Mouse (Mus musculus) intestine, embryonic 16.5 days (tissue): Measurements from ENCODE around the gene Hcfc1. TPM values are rescaled to one million over a fixed set of nuclear protein-coding genes. Genes with fewer than 3 reads are reported as not detected.

Source experiments
- ATAC-seq: fragments of 200-750 bp; cut with Nextera tagmentation; 2 replicates; pipeline ENCODE4 v1.8.0; 2017; ENCODE audit warnings: moderate TSS enrichment, moderate library complexity
- H3K27ac ChIP-seq: fragments of 300-500 bp; sonication (generic); 2 replicates; pipeline ENCODE4 v1.5.1; 2014; ENCODE audit warnings: mild to moderate bottlenecking, low read length
- H3K27me3 ChIP-seq: fragments of 300-500 bp; sonication (generic); replicated peaks from 2 replicates; pipeline ENCODE4 v1.6.1; 2014; ENCODE audit warnings: low read length, control low read depth, mixed read lengths; ENCODE audit not compliant: control insufficient read depth, insufficient read depth
- H3K36me3 ChIP-seq: fragments of 300-500 bp; sonication (generic); 2 replicates; pipeline ENCODE4 v1.6.1; 2014; ENCODE audit warnings: low read length, control low read depth; ENCODE audit not compliant: control insufficient read depth, insufficient read depth
- H3K4me1 ChIP-seq: fragments of 300-500 bp; sonication (generic); 2 replicates; pipeline ENCODE4 v1.6.1; 2014; ENCODE audit warnings: low read length, control low read depth, mixed read lengths; ENCODE audit not compliant: control insufficient read depth, insufficient read depth
- H3K4me2 ChIP-seq: fragments of 300-500 bp; sonication (generic); 2 replicates; pipeline ENCODE4 v1.6.1; 2014; ENCODE audit warnings: low read depth, low read length, control low read depth
- H3K4me3 ChIP-seq: fragments of 300-500 bp; sonication (generic); 2 replicates; pipeline ENCODE4 v1.5.1; 2014; ENCODE audit warnings: mild to moderate bottlenecking, low read length
- H3K9ac ChIP-seq: fragments of 300-500 bp; sonication (generic); 2 replicates; pipeline ENCODE4 v1.6.1; 2014; ENCODE audit warnings: low read depth, low read length
- H3K9me3 ChIP-seq: fragments of 300-500 bp; sonication (generic); 2 replicates; pipeline ENCODE4 v1.6.1; 2016; ENCODE audit warnings: low read length, control low read depth; ENCODE audit not compliant: control insufficient read depth
- WGBS: fragments of 180-500 bp; shearing (Covaris S2); extraction: QIAGEN DNeasy Blood & Tissue Kit; methylation state at CpG from one replicate; pipeline ENCODE4 v1.1.7; 2014; 5-methylcytosine and 5-hydroxymethylcytosine counted together
- polyA plus RNA-seq: library from polyadenylated mRNA; unstranded; fragments of >200 nt; fragmentation: Nextera tagmentation; extraction: Ambion mirVana; gene quantifications from 2 replicates; pipeline ENCODE4 v1.2.1, GENCODE M21; 2015

Hcfc1 gene
- polyA plus RNA-seq, 1 experiment from 2014 or later = 33.8 TPM

GRCm38 (mm10) chrX:73972774-73973173 lies 6.6 kb upstream of the Hcfc1 start:
- Histone ChIP-seq H3K27ac (no peak overlapping the region), H3K36me3 (no peaks in the 10 kb centered on the region), H3K9me3 (no peaks in the 10 kb centered on the region), H3K9ac (no peak overlapping the region), H3K27me3 (no peaks in the 10 kb centered on the region), H3K4me3 (no peak overlapping the region), H3K4me1 (no peaks in the 10 kb centered on the region), H3K4me2 (no peak overlapping the region)
- WGBS = 72% methylated on average over 4 of the region's 4 CpGs
- ATAC-seq = no peak

GRCm38 (mm10) chrX:73970781-73971180 lies 4.6 kb upstream of the Hcfc1 start:
- no peaks in the 10 kb centered on the region for H3K27me3 ChIP-seq
- H3K4me3 ChIP-seq = no peak overlapping the region
- H3K9me3 ChIP-seq = no peaks in the 10 kb centered on the region
- no peak overlapping the region for H3K4me2 ChIP-seq
- ATAC-seq = no peak
- no peak overlapping the region for H3K27ac ChIP-seq
- no peaks in the 10 kb centered on the region for H3K36me3 ChIP-seq
- H3K4me1 ChIP-seq = no peaks in the 10 kb centered on the region
- H3K9ac ChIP-seq = no peak overlapping the region

DNA sequence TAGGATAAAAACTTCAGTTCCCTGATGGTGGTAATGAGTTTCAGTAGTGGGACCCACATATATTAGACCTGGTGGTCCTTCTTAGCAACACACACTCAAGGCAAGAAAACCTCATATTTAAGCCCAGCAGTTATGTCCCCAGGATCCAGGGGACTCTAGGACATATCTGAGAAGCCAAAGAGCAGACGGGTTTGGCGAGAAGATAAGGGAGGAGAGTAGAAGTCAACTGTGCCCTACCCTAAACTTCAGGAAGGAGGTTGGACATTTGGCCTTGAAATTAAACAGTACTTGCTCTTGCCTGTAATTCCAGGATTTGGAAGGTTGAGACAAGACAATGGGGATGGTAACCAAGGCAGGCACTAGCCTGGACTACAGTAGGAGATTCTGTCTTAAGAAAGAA lies 3.6 kb upstream of the Hcfc1 start:
- H3K4me2 ChIP-seq = no peak overlapping the region
- H3K27me3 ChIP-seq = no peaks in the 10 kb centered on the region
- no peaks in the 10 kb centered on the region for H3K36me3 ChIP-seq
- no peak for ATAC-seq
- H3K9ac ChIP-seq = no peak overlapping the region
- 82% methylated on average over 2 of the region's 2 CpGs for WGBS
- no peaks in the 10 kb centered on the region for H3K4me1 ChIP-seq
- H3K27ac ChIP-seq = no peak overlapping the region
- no peaks in the 10 kb centered on the region for H3K9me3 ChIP-seq
- H3K4me3 ChIP-seq = no peak overlapping the region

DNA sequence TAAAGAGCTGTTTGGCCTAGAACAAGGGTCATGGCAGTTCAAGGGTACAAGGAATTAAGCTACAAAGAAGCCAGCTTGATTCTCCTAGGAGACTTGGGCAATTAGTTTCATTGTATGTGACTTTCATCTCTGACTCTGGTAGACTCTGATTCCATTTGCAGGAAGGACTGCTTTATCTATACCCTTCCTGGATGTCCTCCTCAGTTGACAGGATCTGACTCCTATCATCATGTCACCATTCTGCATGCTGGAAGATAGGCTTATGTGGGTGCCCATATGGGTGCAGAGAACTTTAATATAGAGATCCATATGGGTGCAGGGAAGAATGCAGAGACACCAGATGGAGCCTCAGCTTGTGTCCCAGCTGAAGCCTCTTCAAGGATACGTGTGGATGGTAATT lies 3.0 kb upstream of the Hcfc1 start:
- Histone ChIP-seq H3K4me2 (no peak overlapping the region), H3K4me3 (no peak overlapping the region), H3K36me3 (no peaks in the 10 kb centered on the region), H3K27ac (no peak overlapping the region), H3K4me1 (no peaks in the 10 kb centered on the region), H3K9ac (no peak overlapping the region), H3K27me3 (no peaks in the 10 kb centered on the region), H3K9me3 (no peaks in the 10 kb centered on the region)
- 86% methylated on average over 1 of the region's 1 CpGs for WGBS
- no peak for ATAC-seq

DNA sequence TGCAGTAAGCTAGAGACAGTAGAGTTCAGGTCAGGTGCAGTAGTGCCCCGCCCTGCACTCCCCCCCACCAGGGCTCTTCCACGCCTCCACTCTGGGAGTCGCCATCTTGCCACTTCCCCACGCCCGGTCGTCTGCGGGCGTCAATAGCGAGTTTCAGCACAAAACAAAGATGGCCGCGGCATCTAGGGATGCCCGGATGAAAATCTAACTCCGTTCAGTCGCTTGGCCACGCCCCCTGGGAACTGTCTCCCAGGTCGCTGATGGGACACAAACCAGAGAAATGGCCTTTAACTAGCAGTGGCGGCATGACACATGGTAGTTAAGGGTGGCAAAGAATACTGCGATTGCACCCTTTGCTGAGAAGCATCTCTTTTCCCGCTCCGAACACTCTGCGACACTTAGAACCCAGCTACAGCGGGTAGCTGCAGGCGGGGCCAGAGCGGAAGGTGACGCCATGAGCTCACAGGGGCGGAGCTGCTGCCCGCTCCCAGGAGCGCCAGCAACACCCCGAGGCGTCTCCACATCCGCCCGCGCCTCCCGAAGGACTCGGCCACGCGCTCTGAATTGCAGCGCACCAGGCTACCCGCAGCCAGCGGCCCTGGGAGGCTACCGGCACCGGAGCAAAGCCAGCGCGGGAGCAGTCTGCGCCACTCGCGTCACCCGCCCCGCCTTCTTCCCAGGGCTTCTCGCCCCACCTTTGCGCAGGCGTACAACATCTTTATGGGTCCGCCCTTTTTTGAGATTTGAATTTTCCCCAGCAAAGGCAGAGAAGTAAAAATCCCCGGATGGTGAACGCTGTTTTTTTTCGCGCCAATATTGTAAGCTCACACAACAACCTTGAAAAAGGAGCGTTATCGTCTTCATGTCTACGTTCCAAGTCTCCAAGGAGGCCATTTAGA lies 1.3 kb upstream of the Hcfc1 start:
- no peaks in the 10 kb centered on the region for H3K36me3 ChIP-seq
- H3K4me3 ChIP-seq = peak overlapping the region; percentile 70
- H3K27me3 ChIP-seq = no peaks in the 10 kb centered on the region
- peak overlapping the region; percentile 99 for H3K27ac ChIP-seq
- peak; percentile 85 for ATAC-seq
- 11% methylated on average over 52 of the region's 60 CpGs for whole genome bisulfite sequencing
- H3K9ac ChIP-seq = peak overlapping the region; percentile 78
- H3K4me2 ChIP-seq = peak overlapping the region; percentile 49
- no peaks in the 10 kb centered on the region for H3K9me3 ChIP-seq
- H3K4me1 ChIP-seq = peaks cover 9% of the 10 kb centered on the region

GRCm38 (mm10) chrX:73965307-73965706 lies 850 bp downstream of the Hcfc1 start:
- H3K27ac ChIP-seq = peak overlapping the region; percentile 99
- H3K27me3 ChIP-seq = no peaks in the 10 kb centered on the region
- peak overlapping the region; percentile 78 for H3K9ac ChIP-seq
- peak overlapping the region; percentile 49 for H3K4me2 ChIP-seq
- no peaks in the 10 kb centered on the region for H3K36me3 ChIP-seq
- peak overlapping the region; percentile 70 for H3K4me3 ChIP-seq
- 15% methylated on average over 19 of the region's 20 CpGs for WGBS
- no peak for ATAC-seq
- H3K4me1 ChIP-seq = peaks cover 12% of the 10 kb centered on the region
- no peaks in the 10 kb centered on the region for H3K9me3 ChIP-seq

- peak overlapping the region; percentile 78 for H3K9ac ChIP-seq
These were observed 1.8 kb downstream of the Hcfc1 start for GRCm38 (mm10) chrX:73964363-73964762.

DNA sequence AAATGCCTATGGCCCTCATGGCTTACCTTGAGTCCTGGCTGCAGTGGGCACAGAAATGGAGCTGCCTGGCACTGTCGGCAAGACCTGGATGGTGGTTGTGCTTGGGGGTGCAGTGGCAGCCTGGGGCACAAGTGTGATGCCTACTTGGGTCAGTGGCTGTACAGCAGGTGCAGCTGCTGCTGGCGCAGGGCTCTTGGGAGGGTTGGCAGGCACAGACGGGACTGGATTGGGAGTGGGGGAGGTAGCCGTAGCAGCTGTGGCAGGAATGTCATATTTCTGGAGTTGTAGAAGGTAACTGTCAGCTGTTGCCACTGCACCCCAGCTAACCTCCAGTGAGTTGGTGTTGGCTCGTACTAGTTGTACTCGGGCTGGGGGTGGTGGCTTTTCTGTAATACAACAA lies 11.2 kb downstream of the Hcfc1 start:
- WGBS = 96% methylated on average over 6 of the region's 6 CpGs
- H3K36me3 ChIP-seq = peaks cover 6% of the 10 kb centered on the region; the same call in 1 of the 2 replicates
- ATAC-seq = no peak

More at GRCm38 (mm10) chrX:73964363-73964762, 1.8 kb downstream of the Hcfc1 start:
- peak overlapping the region; percentile 70 for H3K4me3 ChIP-seq
- peaks cover 12% of the 10 kb centered on the region for H3K4me1 ChIP-seq
- no peaks in the 10 kb centered on the region for H3K36me3 ChIP-seq
- H3K27me3 ChIP-seq = no peaks in the 10 kb centered on the region
- WGBS = 27% methylated on average over 3 of the region's 3 CpGs
- ATAC-seq = peak; percentile 30; the same call in 1 of the 2 replicates
- H3K4me2 ChIP-seq = peak overlapping the region; percentile 49
- peak overlapping the region; percentile 20; the same call in 1 of the 2 replicates for H3K27ac ChIP-seq
- H3K9me3 ChIP-seq = no peaks in the 10 kb centered on the region

DNA sequence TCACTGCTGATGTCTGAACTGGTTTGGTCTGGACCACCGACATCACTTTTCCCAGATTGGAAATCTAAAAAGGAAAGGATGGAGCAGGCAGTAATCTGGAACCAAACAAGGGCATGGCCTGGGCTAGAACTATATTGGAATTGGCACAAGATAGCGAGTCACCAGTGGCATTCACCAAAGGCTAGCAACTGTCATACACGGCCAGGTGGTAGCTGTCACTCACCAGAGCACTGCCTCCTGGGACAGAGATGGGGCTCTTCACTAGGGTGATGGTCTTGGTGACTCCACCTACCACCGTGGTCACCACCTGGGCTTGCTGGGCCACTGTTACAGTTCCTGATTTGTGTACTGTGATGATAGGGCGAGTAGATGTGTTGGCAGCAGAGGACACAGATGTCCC lies 13.6 kb downstream of the Hcfc1 start:
- WGBS = 83% methylated on average over 5 of the region's 5 CpGs
- Histone ChIP-seq H3K27me3 (no peaks in the 10 kb centered on the region), H3K27ac (no peak overlapping the region), H3K4me2 (no peak overlapping the region), H3K9ac (no peak overlapping the region), H3K4me1 (no peaks in the 10 kb centered on the region), H3K9me3 (no peaks in the 10 kb centered on the region), H3K36me3 (peaks cover 8% of the 10 kb centered on the region; the same call in 1 of the 2 replicates), H3K4me3 (no peak overlapping the region)
- ATAC-seq = no peak

More for the DNA sequence above, 11.2 kb downstream of the Hcfc1 start:
- Histone ChIP-seq H3K4me1 (no peaks in the 10 kb centered on the region), H3K9me3 (no peaks in the 10 kb centered on the region), H3K27me3 (no peaks in the 10 kb centered on the region), H3K4me3 (no peak overlapping the region), H3K4me2 (no peak overlapping the region), H3K27ac (no peak overlapping the region), H3K9ac (no peak overlapping the region)
